Mouse (Mus musculus): ENCODE results near the gene Jchain.

- TF ChIP-seq CTCF (IDR thresholded peaks at IDR 0.05; ENCODE audit: insufficient read depth, low read depth, low read length), result no peak
- TF ChIP-seq POLR2A (IDR thresholded peaks at IDR 0.05; ENCODE audit: insufficient read depth, low read depth, low read length), result no peak
Measured at GRCm38 (mm10) chr5:88508555-88508954, 19.1 kb downstream of the Jchain start.

All from olfactory bulb, adult 2 months (tissue).